Mouse (Mus musculus): ENCODE data around the gene Gabbr1. TPM values are rescaled to one million over a fixed set of nuclear protein-coding genes. Genes with fewer than 3 reads are reported as not detected.

Gene Gabbr1
- polyA plus RNA-seq, 1 experiment from 2014 or later: 21.3 TPM

- peak overlapping the region; percentile 43 for H3K4me2 ChIP-seq (ENCODE audit: low read depth)
Measured at GRCm38 (mm10) chr17:37028212-37028611, 17.6 kb upstream of the Gabbr1 start.

GRCm38 (mm10) chr17:37028683-37029120 lies 17.1 kb upstream of the Gabbr1 start:
- peak overlapping the region; percentile 30 for H3K4me3 ChIP-seq (ENCODE audit: low read depth, low read length)
- peak; percentile 99 for ATAC-seq (ENCODE audit: insufficient read depth, low FRiP score, low TSS enrichment)
- no peaks in the 10 kb centered on the region for H3K4me1 ChIP-seq (ENCODE audit: control insufficient read depth, insufficient read depth, low read length)
- H3K27me3 ChIP-seq (ENCODE audit: control insufficient read depth, insufficient read depth, low read length): no peaks in the 10 kb centered on the region
- no peaks in the 10 kb centered on the region for H3K36me3 ChIP-seq (ENCODE audit: control insufficient read depth, insufficient read depth, low read length)
- H3K4me2 ChIP-seq (ENCODE audit: low read depth): peak overlapping the region; percentile 43
- H3K9me3 ChIP-seq (ENCODE audit: control insufficient read depth, low read length): no peaks in the 10 kb centered on the region
- peak overlapping the region; percentile 93 for H3K27ac ChIP-seq (ENCODE audit: low read depth, low read length)
- peak; percentile 96 for DNase-seq (ENCODE audit: low spot score)
- H3K9ac ChIP-seq (ENCODE audit: low read length): peak overlapping the region; percentile 59
- WGBS: 0% methylated on average over 14 of the region's 14 CpGs

More at GRCm38 (mm10) chr17:37028212-37028611, 17.6 kb upstream of the Gabbr1 start:
- no peaks in the 10 kb centered on the region for H3K9me3 ChIP-seq (ENCODE audit: control insufficient read depth, low read length)
- no peaks in the 10 kb centered on the region for H3K36me3 ChIP-seq (ENCODE audit: control insufficient read depth, insufficient read depth, low read length)
- 6% methylated on average over 10 of the region's 10 CpGs for WGBS
- DNase-seq (ENCODE audit: low spot score): no peak
- H3K4me1 ChIP-seq (ENCODE audit: control insufficient read depth, insufficient read depth, low read length): no peaks in the 10 kb centered on the region
- peak overlapping the region; percentile 93 for H3K27ac ChIP-seq (ENCODE audit: low read depth, low read length)
- H3K9ac ChIP-seq (ENCODE audit: low read length): peak overlapping the region; percentile 59
- no peaks in the 10 kb centered on the region for H3K27me3 ChIP-seq (ENCODE audit: control insufficient read depth, insufficient read depth, low read length)
- peak; percentile 10; the same call in 1 of the 2 replicates for ATAC-seq (ENCODE audit: insufficient read depth, low FRiP score, low TSS enrichment)
- H3K4me3 ChIP-seq (ENCODE audit: low read depth, low read length): peak overlapping the region; percentile 30; the same call in 1 of the 2 replicates

DNA sequence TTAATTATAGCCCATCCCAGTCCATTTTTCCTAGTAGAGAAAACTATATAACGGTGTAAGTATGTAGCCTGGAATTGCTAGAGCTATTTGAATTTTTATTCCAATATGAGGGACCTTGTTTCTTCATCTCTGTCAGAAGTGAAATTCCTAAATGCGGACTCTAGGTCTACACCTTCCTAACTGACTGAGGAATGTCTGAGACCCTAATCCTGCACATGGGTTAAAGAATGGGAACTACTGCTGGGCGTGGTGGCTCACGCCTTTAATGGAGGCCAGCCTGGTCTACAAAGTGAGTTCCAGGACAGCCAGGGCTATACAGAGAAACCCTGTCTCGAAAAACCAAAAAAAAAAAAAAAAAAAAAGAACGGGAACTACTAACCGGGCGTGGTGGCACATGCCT lies 16.6 kb upstream of the Gabbr1 start:
- Histone ChIP-seq H3K4me1 (ENCODE audit: control insufficient read depth, insufficient read depth, low read length) (no peaks in the 10 kb centered on the region), H3K9me3 (ENCODE audit: control insufficient read depth, low read length) (no peaks in the 10 kb centered on the region), H3K4me2 (ENCODE audit: low read depth) (peak overlapping the region; percentile 43), H3K36me3 (ENCODE audit: control insufficient read depth, insufficient read depth, low read length) (no peaks in the 10 kb centered on the region), H3K27me3 (ENCODE audit: control insufficient read depth, insufficient read depth, low read length) (no peaks in the 10 kb centered on the region), H3K9ac (ENCODE audit: low read length) (peak overlapping the region; percentile 59), H3K27ac (ENCODE audit: low read depth, low read length) (peak overlapping the region; percentile 93), H3K4me3 (ENCODE audit: low read depth, low read length) (peak overlapping the region; percentile 30)
- ATAC-seq (ENCODE audit: insufficient read depth, low FRiP score, low TSS enrichment) (peak; percentile 32), DNase-seq (ENCODE audit: low spot score) (no peak)
- 77% methylated on average over 8 of the region's 8 CpGs for WGBS

DNA sequence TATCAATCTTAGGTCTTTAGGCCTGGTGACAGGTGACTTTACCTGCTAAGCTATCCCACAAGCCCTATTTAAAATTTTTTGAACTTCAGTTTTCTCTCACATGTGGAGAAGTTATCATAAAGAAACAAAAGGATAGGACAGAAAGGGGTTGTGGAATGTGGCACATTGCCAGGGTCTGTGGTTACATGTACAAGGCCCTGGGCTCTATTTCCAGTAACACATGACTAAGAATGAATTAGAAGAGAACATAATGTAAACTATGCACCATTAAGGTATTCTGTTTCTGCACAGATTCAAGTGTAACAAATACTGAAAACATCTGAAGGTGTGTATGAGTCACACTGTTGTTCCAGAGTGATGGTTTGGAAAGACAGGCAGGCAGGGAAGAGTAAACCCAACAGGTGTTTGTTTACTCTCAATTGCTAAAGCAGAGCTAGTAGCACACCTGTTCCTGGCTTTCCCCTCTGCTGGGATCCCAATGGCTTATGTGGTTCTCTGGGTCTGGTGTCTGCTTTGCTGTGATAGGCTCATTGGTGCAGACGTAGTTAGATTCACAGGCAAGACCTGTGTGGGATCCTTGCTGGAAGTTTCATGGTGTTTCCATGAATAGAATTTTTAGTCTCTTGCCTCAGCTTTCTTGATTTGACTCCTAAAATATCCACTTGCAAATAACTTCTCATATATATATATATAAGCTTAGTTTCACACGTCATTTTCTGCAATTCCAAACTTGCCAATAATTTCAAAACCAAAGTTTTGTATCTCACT lies 6.5 kb upstream of the Gabbr1 start:
- Histone ChIP-seq H3K27me3 (ENCODE audit: control insufficient read depth, insufficient read depth, low read length) (no peaks in the 10 kb centered on the region), H3K4me3 (ENCODE audit: low read depth, low read length) (no peak overlapping the region), H3K9ac (ENCODE audit: low read length) (no peak overlapping the region), H3K27ac (ENCODE audit: low read depth, low read length) (no peak overlapping the region), H3K36me3 (ENCODE audit: control insufficient read depth, insufficient read depth, low read length) (no peaks in the 10 kb centered on the region), H3K4me2 (ENCODE audit: low read depth) (no peak overlapping the region), H3K9me3 (ENCODE audit: control insufficient read depth, low read length) (no peaks in the 10 kb centered on the region), H3K4me1 (ENCODE audit: control insufficient read depth, insufficient read depth, low read length) (no peaks in the 10 kb centered on the region)
- no peak for DNase-seq (ENCODE audit: low spot score)
- 76% methylated on average over 2 of the region's 2 CpGs for WGBS
- no peak for ATAC-seq (ENCODE audit: insufficient read depth, low FRiP score, low TSS enrichment)

- Histone ChIP-seq H3K4me1 (ENCODE audit: control insufficient read depth, insufficient read depth, low read length) (peaks cover 6% of the 10 kb centered on the region), H3K36me3 (ENCODE audit: control insufficient read depth, insufficient read depth, low read length) (no peaks in the 10 kb centered on the region; the same call in 1 of the 2 replicates), H3K27me3 (ENCODE audit: control insufficient read depth, insufficient read depth, low read length) (peaks cover 9% of the 10 kb centered on the region; the same call in 1 of the 2 replicates), H3K9me3 (ENCODE audit: control insufficient read depth, low read length) (no peaks in the 10 kb centered on the region), H3K4me2 (ENCODE audit: low read depth) (peak overlapping the region; percentile 94), H3K4me3 (ENCODE audit: low read depth, low read length) (peak overlapping the region; percentile 91), H3K9ac (ENCODE audit: low read length) (peak overlapping the region; percentile 95), H3K27ac (ENCODE audit: low read depth, low read length) (peak overlapping the region; percentile 89)
- ATAC-seq (ENCODE audit: insufficient read depth, low FRiP score, low TSS enrichment): no peak
- DNase-seq (ENCODE audit: low spot score): no peak
- 83% methylated on average over 7 of the region's 7 CpGs for WGBS
Measured at GRCm38 (mm10) chr17:37044651-37045244, 1.0 kb upstream of the Gabbr1 start.

- Histone ChIP-seq H3K4me1 (ENCODE audit: control insufficient read depth, insufficient read depth, low read length) (peaks cover 15% of the 10 kb centered on the region), H3K36me3 (ENCODE audit: control insufficient read depth, insufficient read depth, low read length) (no peaks in the 10 kb centered on the region; the same call in 1 of the 2 replicates), H3K9me3 (ENCODE audit: control insufficient read depth, low read length) (no peaks in the 10 kb centered on the region), H3K4me3 (ENCODE audit: low read depth, low read length) (peak overlapping the region; percentile 91), H3K27me3 (ENCODE audit: control insufficient read depth, insufficient read depth, low read length) (peaks cover 9% of the 10 kb centered on the region; the same call in 1 of the 2 replicates), H3K27ac (ENCODE audit: low read depth, low read length) (peak overlapping the region; percentile 89), H3K4me2 (ENCODE audit: low read depth) (peak overlapping the region; percentile 94), H3K9ac (ENCODE audit: low read length) (peak overlapping the region; percentile 95)
- ATAC-seq (ENCODE audit: insufficient read depth, low FRiP score, low TSS enrichment): peak; percentile 49
- DNase-seq (ENCODE audit: low spot score): peak; percentile 77
- under 1% methylated on average over 29 of the region's 58 CpGs for WGBS
Measured at GRCm38 (mm10) chr17:37046312-37047112, 746 bp downstream of the Gabbr1 start.

DNA sequence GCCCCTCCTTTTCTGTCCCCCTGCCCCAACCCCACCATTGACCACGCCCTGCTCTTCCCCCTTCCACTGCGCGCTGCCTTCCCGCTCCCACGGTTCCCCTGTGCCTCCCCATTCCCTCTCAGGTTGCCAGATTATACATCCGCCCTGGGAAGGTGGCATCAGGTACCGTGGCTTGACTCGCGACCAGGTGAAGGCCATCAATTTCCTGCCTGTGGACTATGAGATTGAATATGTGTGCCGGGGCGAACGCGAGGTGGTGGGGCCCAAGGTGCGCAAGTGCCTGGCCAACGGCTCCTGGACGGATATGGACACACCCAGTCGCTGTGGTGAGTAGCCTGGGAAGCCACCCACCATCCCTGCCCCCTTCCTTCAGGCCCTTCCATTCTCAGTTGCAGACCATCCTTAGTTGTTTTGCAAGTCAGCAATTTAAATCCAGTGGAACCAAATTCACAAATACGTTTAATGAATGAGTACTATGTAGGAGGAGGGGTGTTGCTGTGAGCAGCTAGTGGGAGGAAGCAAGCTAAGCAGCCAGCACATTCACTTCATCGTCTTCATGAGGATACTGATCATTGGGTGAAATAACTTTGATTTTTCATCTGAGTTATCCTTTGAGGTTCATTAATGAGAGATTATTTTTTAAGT lies 1.7 kb downstream of the Gabbr1 start:
- ATAC-seq (ENCODE audit: insufficient read depth, low FRiP score, low TSS enrichment) (no peak), DNase-seq (ENCODE audit: low spot score) (no peak)
- WGBS: 17% methylated on average over 19 of the region's 19 CpGs
- Histone ChIP-seq H3K36me3 (ENCODE audit: control insufficient read depth, insufficient read depth, low read length) (no peaks in the 10 kb centered on the region; the same call in 1 of the 2 replicates), H3K27me3 (ENCODE audit: control insufficient read depth, insufficient read depth, low read length) (peaks cover 9% of the 10 kb centered on the region; the same call in 1 of the 2 replicates), H3K4me2 (ENCODE audit: low read depth) (peak overlapping the region; percentile 94), H3K4me1 (ENCODE audit: control insufficient read depth, insufficient read depth, low read length) (peaks cover 15% of the 10 kb centered on the region), H3K9ac (ENCODE audit: low read length) (no peak overlapping the region), H3K4me3 (ENCODE audit: low read depth, low read length) (peak overlapping the region; percentile 91), H3K27ac (ENCODE audit: low read depth, low read length) (no peak overlapping the region), H3K9me3 (ENCODE audit: control insufficient read depth, low read length) (no peaks in the 10 kb centered on the region)

DNA sequence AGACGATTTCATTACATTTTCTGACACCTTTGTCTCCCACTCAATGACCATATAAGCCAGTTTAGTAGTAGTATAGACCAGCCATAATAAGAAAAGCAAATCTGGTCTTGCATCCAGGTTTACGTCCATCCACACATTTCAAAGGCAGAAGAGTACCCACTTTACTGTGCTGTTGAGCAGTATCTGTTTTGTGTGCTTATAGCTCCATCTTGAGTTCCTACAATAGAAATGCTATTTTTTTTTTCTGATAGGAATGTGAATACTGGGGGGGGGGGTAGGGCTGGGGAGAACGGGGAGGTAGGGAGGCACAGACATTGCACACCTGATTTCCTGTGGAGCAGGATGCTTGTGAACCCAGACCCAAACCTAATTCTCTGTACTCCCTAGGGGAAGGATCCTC lies 2.2 kb downstream of the Gabbr1 start:
- no peaks in the 10 kb centered on the region; the same call in 1 of the 2 replicates for H3K36me3 ChIP-seq (ENCODE audit: control insufficient read depth, insufficient read depth, low read length)
- peaks cover 15% of the 10 kb centered on the region for H3K4me1 ChIP-seq (ENCODE audit: control insufficient read depth, insufficient read depth, low read length)
- H3K27me3 ChIP-seq (ENCODE audit: control insufficient read depth, insufficient read depth, low read length): peaks cover 9% of the 10 kb centered on the region; the same call in 1 of the 2 replicates
- DNase-seq (ENCODE audit: low spot score): no peak
- no peak overlapping the region for H3K27ac ChIP-seq (ENCODE audit: low read depth, low read length)
- no peak overlapping the region for H3K9ac ChIP-seq (ENCODE audit: low read length)
- no peaks in the 10 kb centered on the region for H3K9me3 ChIP-seq (ENCODE audit: control insufficient read depth, low read length)
- WGBS: 44% methylated on average over 3 of the region's 3 CpGs
- H3K4me2 ChIP-seq (ENCODE audit: low read depth): 0 out of 2 replicates have a peak overlapping the region, but pooled peaks have one; percentile 24
- no peak for ATAC-seq (ENCODE audit: insufficient read depth, low FRiP score, low TSS enrichment)
- H3K4me3 ChIP-seq (ENCODE audit: low read depth, low read length): no peak overlapping the region; the same call in 1 of the 2 replicates
